Mouse (Mus musculus) kidney, postnatal 14 days (tissue): ENCODE results near the gene B4galt2.

Experiments used
- DNase-seq: peaks from one replicate; pipeline ENCODE4 v3.0.0; 2022; ENCODE audit warnings: mixed read lengths

B4galt2 gene

GRCm38 (mm10) chr4:117831920-117832691, 51.2 kb downstream of the B4galt2 start:
- DNase-seq: peak; percentile 67

DNA sequence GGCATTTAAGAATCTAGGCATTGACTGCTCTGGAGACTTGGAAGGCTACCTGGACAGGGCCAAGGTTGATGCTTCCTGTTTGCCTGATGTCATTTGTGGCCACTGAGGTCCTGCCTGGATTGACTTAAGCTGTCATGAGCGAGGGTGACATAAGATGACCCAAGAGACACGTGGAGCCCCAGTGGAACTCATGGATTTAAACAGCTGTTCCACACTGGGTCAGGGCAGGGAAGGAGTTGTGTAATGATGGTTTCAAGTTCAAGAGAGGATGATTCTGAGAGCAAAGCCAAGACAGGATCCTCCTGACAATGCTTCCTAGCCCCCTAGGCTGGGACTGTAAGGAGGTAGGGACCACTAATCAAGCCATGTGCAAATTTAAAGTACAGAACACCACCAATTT, 51.8 kb downstream of the B4galt2 start:
- DNase-seq: no peak

DNA sequence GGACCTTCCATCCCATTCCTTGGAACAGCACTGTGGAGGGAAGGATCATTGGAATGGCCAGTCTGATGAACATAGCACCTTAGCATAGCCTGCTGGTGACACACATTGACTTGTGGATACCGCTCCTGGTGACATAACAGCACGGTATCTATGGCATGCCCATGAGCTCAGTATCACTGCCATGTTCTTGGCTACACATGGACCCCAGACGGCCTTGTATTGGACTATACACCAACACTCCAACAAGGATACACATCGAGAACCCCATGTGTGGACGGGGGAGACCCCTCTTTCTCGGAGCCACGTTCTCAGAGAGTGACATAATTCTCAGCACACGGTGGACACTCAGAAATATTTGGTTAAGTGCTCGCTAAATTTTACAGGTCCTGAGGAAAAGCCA, 52.5 kb downstream of the B4galt2 start:
- DNase-seq: no peak

DNA sequence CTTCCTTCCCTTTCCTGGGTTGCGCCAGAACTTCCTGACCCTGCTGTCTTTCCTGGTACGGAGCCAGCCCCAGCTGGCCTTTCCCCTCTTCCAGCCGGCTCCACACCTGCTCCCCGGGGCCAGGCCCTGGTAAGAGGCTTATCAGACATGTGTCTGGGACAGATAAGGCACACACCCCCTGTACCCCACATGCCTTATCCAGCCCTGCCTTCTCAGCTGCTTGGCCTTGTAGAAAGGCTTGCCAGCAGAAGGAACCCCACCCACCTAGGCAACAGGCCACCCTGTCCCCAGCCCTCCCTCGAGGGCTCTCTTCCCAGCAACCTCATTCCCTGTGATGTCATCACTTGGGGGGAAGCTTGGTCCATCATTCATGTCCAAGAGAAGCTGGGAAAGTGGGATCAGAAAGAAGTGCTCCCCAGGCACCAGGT, 53.1 kb downstream of the B4galt2 start:
- peak; percentile 59 for DNase-seq

GRCm38 (mm10) chr4:117829260-117830123, 53.8 kb downstream of the B4galt2 start:
- peak; percentile 78 for DNase-seq

DNA sequence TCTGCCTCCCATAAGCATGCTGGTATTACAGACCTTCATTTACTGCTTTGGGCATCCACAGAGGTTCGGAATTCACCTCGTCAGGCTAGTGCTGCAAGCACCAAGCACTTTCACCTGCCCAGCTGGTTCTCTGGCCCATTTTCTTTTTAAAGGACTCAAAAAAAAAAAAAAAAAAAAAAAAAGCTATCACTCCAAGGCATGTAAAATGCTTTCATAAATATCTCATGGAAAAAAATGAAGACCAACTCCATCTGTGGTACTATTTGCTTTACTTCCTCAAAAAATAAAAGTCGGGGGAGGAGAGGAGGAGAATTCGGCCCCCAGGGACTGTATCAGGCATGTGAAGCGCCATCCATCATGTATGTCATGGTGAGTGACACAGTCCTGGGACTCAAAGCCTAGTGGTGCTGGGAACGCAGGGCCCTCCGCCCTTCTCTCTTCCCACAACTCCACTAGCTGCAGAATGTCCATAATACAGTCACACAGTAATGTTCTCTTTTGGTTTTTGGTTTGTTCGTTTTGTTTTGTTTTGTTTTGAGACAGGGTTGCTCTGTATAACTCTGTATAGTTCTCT, 54.6 kb downstream of the B4galt2 start:
- DNase-seq: no peak
